Mouse (Mus musculus) spleen, postnatal 10 days (tissue): ENCODE results near the gene Dab2.

Source experiments
- DNase-seq, 2 experiments: peaks; one replicate each; pipeline ENCODE4 v3.0.0; 2021 to 2022; ENCODE audit warnings: low spot score in 2 of 2

The Dab2 gene

GRCm38 (mm10) chr15:6325443-6325842 lies 25.9 kb downstream of the Dab2 start:
- no peak for DNase-seq

GRCm38 (mm10) chr15:6326011-6326410 lies 26.4 kb downstream of the Dab2 start:
- DNase-seq, result no peak

- DNase-seq, result no peak
Observed at GRCm38 (mm10) chr15:6331380-6331779, 31.8 kb downstream of the Dab2 start.

GRCm38 (mm10) chr15:6334664-6335206 lies 35.1 kb downstream of the Dab2 start:
- DNase-seq, result no peak

- no peak for DNase-seq
Observed at GRCm38 (mm10) chr15:6339767-6340166, 40.2 kb downstream of the Dab2 start.

DNA sequence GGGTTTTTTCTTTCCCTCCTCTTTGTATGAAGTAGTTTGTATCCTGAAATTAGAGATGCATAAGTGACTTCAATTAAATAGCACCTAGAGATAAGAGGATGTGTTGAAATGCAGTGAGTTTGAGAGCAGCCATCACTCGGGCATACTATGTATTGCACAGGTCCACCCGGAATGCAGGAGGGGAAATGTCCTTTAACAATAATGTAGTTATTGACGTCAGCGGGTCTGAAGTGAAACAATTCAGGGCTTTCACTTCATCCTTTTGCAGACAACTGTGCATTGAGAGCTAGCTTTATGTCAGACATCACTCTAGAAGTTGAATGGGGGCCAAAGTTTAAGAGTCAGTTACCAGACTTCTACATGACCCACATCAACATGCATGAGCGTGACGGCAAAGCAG lies 40.8 kb downstream of the Dab2 start:
- no peak for DNase-seq

DNA sequence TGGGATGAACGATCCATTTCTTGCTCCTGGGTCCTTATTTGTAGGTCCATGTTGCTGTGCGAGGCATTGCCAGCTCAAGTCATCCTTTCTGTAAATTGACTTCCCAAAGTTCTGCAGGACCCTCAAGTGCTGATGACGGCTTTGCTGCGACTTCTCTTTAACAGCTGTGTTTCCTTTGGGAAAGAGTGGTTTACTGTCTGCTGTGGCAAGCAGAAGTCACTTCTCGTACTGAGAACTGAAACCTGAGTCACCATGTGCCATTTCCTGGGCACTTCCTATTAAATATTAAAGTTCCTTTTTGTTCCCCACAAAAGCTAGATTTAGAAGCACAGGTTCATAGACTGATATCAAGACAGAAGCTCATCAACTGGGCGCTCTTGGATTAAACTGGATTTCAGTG lies 41.8 kb downstream of the Dab2 start:
- no peak for DNase-seq

DNA sequence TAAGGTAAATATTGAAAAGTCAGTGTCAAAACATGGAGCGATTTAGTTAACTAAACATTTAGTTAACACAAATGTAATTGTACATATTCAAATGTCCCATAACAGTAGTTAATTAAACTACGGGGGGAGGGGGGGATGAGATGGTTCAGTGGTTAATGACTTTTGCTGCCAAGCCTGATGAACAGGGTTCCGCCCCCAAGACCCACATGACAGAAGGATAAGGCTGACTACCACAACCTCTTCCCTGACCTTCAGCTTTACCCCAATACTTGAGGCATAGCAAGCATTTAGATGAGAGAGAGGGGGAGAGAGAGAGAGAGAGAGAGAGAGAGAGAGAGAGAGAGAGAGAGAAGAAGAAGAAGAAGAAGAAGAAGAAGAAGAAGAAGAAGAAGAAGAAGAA lies 54.3 kb downstream of the Dab2 start:
- DNase-seq, result no peak

- DNase-seq, result no peak
Observed at GRCm38 (mm10) chr15:6359859-6360258, 60.3 kb downstream of the Dab2 start.

- DNase-seq, result no peak
Observed at GRCm38 (mm10) chr15:6369974-6370373, 70.4 kb downstream of the Dab2 start.

- no peak for DNase-seq
Observed at GRCm38 (mm10) chr15:6371486-6371885, 71.9 kb downstream of the Dab2 start.

DNA sequence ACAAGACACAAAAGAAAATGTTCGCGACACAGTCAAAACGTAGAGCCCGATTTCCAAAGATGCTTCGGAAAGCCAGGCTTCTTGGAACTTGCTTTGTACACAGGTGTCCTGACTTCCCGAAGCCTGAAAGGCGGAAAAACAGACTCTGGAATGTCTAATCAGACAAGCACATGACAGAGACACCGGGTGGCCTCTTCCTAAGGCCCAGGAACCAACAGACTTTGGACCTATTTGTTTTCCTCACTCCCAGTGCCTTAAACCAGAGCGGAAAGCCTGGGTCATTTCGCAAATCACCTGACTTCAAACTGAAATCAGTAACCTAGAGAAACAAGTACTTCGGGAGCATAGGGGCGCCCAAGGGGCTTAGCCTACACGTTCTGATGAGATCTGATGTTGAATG lies 75.4 kb downstream of the Dab2 start:
- no peak for DNase-seq

DNA sequence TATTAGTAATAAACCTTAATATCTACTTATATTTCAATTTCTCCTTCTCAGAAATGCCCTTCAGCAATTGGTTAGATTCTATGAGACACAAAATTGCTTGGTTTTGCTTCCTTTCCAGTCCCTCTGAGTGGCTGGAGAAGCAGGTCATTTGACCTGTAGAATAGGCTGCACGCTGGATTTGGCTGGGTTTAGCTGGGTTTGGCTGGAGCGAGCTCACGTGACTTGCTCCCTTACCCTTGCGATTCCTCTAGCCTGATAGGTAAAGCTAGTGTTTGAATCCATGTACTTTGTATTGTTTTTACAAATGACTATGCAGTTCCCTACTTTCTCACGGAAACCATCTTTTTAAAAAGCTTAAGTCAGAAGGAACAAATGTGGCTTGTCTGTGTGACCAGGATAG lies 76.4 kb downstream of the Dab2 start:
- DNase-seq, result no peak

GRCm38 (mm10) chr15:6376785-6377184 lies 77.2 kb downstream of the Dab2 start:
- DNase-seq, result no peak

- DNase-seq, result no peak
Observed at GRCm38 (mm10) chr15:6384027-6384426, 84.4 kb downstream of the Dab2 start.

- DNase-seq, result no peak
Observed at GRCm38 (mm10) chr15:6385241-6385640, 85.7 kb downstream of the Dab2 start.

DNA sequence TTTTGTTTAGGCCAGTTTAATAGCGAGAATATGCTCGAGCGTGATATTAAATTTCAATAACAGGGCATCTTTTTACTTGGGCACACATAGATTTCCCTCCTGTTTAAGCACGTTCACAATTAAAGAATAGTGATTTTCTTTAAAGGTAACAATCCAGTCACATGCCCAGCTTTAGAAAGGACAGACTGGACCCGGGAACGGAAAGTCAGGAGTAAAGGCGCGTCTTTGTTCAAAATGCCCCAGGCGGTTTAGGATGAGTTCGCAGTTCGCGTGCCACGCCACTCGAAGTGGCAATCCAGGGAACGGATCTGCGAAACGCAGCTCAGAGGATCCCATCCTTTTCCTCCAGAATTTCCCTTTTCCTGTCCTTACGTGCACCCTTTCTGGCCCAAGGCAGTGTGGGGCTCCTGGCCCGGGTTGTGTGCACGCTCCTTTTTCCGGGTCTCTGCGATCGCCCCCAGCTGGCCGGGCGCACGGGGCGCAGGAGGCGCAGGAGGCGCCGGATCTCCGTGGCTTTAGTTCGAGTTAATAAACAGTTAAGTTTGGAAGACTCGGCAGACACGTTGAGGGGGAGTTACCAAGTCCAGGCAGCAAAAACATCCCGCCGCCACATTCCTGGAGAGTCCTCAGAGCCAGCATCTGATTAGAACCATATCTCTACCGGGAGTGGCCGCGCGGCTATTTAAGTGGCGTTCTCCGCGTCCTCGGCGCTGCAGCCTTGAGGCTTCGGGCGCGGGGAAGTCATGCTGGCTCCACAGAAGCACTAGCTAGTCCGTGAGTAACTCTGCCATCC lies 86.8 kb downstream of the Dab2 start:
- DNase-seq, result peak; percentile 14 to 50

DNA sequence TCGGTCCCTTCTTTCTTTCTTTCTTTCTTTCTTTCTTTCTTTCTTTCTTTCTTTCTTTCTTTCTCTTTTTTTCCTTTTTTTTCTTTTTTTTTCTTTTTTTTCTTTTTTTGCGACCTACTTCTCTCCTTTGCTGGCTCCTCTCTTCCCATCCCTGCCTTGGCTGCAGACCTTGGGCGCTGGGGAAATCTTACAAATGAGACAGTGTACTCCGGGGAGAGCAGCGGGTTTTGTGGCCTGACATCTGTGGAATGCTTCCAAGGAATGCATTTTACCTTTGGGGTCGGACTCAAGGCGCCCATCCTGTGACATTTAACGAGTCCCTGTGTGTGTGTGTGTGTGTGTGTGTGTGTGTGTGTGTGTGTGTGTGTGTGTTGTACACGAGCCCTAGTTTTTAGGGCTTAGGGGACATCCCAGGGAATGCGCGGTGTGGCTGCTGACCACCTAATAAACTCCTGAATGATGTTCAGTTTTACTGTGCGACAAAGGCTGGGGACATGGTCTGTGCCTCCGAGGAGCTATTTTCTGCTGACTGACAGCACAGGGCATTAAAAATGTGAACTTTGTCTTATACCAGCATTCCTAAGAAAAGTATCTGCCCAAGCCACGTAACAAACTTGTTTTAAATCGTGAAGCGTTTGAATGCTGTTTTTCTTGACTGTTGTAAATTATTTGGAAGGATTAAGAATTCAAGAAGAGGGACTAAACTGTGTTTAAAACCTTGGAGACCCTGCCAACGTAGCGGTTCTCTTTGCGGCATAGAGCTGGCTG lies 87.6 kb downstream of the Dab2 start:
- no peak for DNase-seq

DNA sequence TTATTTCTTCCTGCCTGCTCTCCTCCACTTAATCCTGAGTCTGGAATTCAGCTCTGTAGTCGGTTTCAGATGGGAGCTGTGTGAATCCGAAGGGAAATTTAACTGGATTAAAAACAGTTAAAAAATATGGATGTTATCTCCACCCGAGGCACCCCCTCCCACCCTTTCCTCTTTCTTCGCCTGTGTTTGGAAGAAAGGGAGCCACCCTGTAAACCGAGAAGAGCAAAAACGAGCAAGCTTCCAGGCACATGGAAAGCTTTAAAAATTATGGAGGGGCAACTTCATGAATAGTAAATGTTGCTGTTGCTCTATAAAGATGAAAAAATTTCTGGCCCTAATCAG lies 88.1 kb downstream of the Dab2 start:
- DNase-seq, result no peak

DNA sequence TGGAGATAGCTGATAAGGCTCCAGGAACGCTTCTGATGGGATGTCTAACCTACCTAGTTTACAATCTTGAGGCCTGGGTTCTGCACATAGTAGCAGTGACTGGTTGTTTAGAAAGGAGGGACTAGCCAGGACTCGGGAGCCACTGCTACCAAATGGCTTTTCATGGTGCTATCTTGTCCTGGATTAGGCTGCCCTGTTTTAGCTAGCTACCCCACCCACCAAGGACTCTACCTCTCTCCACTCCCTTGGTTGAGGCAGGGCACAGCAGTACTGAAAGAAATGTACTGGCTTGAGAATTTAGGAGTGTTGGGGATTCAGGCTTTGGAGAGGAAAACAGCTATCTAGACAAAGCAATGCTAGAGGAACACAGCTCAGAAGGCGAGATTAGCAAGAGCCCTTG lies 88.6 kb downstream of the Dab2 start:
- no peak for DNase-seq

DNA sequence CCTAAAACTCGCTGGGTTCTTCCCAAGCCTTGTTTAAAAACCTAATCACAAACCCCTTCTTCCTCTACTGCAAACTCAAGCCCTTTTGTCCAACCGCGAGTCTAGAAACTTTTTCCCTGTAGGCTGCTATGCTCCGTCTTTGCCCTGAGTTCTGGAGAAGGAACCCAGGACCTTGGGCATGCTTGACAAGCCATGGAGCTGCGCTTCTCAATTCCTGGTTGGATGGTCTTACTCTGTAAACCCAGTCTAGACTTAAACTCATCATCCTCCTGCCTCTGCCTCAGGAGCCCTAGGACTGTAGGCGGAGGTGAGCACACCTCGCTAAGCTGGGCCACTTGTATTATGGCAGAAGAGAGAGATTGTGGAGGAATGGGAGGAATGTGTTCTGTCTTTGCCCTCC lies 89.0 kb downstream of the Dab2 start:
- no peak for DNase-seq

DNA sequence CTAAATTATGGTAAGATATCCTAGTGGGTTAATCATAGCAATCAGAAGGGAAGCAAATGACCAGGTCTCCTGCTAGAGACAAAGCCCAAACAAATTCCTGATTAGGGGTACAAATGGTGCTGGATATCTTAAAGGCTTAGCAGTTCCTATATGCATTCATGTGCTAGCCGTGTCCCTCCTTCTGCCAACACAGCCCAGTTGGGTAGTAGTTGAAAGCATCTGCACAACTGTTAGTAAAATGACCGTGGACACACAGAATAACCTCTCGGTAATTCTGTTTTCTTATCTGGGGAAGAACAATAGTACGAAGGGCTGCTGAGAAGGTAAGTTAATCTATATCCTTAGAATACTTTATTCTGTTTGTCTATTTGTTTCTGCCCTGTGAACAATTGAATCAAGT lies 90.5 kb downstream of the Dab2 start:
- DNase-seq, result no peak

GRCm38 (mm10) chr15:6390657-6391056 lies 91.1 kb downstream of the Dab2 start:
- no peak for DNase-seq
